ENCODE assay signal across 21 mouse cellular contexts in genomic region chr1:95308324-95308723, GRCm38 (mm10). TPM values are rescaled to one million over a fixed set of nuclear protein-coding genes. Genes with fewer than 3 reads are reported as not detected.
DNase-seq lines count a peak whose midpoint lies in the region; ATAC-seq lines count a peak whose summit lies in the region.
"Had no signal": no experiment of that assay in that cellular context is flagged by ENCODE, and none has a peak within 500 bp of the region (broad histone marks: within the 10 kb centered on the region; RNA-seq: fewer than 3 reads in every experiment).

No protein-coding gene starts in this region.

- DNase-seq in urinary bladder, postnatal 36 days (ENCODE audit: low spot score in 2 of 2), result peak; percentile 2 to 20
- no peak for DNase-seq in urinary bladder, adult 2 months (ENCODE audit: low spot score)
- no peak for DNase-seq in left cerebral cortex, adult 18-20 months (ENCODE audit: low spot score in 2 of 2)
- DNase-seq in adrenal gland, postnatal 36 days, result no peak
- no peak for DNase-seq in layer of hippocampus, adult 8-10 months (ENCODE audit: low spot score in 2 of 2)
- DNase-seq: adrenal gland, postnatal 10 days; cerebellum, adult 11 months; cerebellum, adult 2 months; cerebellum, adult 9-11 months; cerebellum, postnatal 25 days; gastrocnemius, adult 2 months; gastrocnemius, postnatal 14 days; heart, adult 18-20 months; heart, postnatal 10 days; heart, postnatal 36 days had no signal

- peak; percentile 76 for ATAC-seq in common myeloid progenitor, adult 5-6 weeks (replicated peaks; ENCODE audit: low read depth, poor library complexity, severe bottlenecking)
- peak; percentile 80 for ATAC-seq in megakaryocyte, adult 5-6 weeks (ENCODE audit: poor library complexity, severe bottlenecking)
- ATAC-seq in neutrophil, adult 5-6 weeks (ENCODE audit: extremely low read depth, insufficient number of reproducible peaks, low FRiP score, poor library complexity, severe bottlenecking), result 0 out of 2 replicates have a peak, but pooled peaks have one; percentile 36
- ATAC-seq: CD4-positive, CD25-positive, alpha-beta regulatory T cell, adult 4 months; forebrain, embryonic 13.5 days; forebrain, embryonic 16.5 days had no signal

RNA-seq across cellular contexts. Expression of gene Fam174a, which starts 5.1 kb away (rescaled TPM):
- polyA plus RNA-seq in urinary bladder, adult 2 months (2012; rRNA removed), result 23.9 and 25.1 TPM in 2 replicates
- total RNA-seq in common myeloid progenitor, adult 5-6 weeks (2017), result 10.6 and 15.6 TPM in 2 replicates
- 44.1 and 46.7 TPM in 2 replicates for total RNA-seq in megakaryocyte, adult 5-6 weeks (2015)
- total RNA-seq in megakaryocyte, adult 5-6 weeks (2017), result 25.4 and 30.4 TPM in 2 replicates
- 22.3 and 22.5 TPM in 2 replicates for total RNA-seq in neutrophil, adult 5-6 weeks (2017)
- total RNA-seq in left cerebral cortex, adult 18-20 months (2021), result 10 to 100 TPM; 41.4 to 41.7 TPM
- total RNA-seq in adrenal gland, postnatal 36 days (2021), result 10 to 100 TPM; 22.1 to 40.3 TPM
- 10 to 100 TPM; 29.6 to 37.7 (median 35.6) TPM for total RNA-seq in layer of hippocampus, adult 8-10 months (2022)

Comparison
In these comparisons a context has a peak if more than half of its experiments do, and no peak if none do; other contexts are left out.
1. DNase-seq: peak in urinary bladder, postnatal 36 days (2 of 2); none in urinary bladder, adult 2 months (single experiment), left cerebral cortex, adult 18-20 months (0 of 2), adrenal gland, postnatal 36 days (0 of 2) and layer of hippocampus, adult 8-10 months (0 of 2).
2. Peak in every context shown above with its lines, with median percentiles within 50 percentile points of each other: ATAC-seq.